Mouse (Mus musculus): Measurements from ENCODE around the gene Taf9.

GRCm38 (mm10) chr13:100670181-100670741 is 18.9 kb downstream of the Taf9 start:
- TF ChIP-seq CTCF (IDR thresholded peaks at IDR 0.05; ENCODE audit: low read depth) (no peak), EP300 (IDR thresholded peaks at IDR 0.05; ENCODE audit: low read depth) (no peak)

Measured in liver, postnatal 0 days (tissue).